Mouse (Mus musculus) megakaryocyte-erythroid progenitor cell, adult 5 weeks (primary cell): ENCODE results near the gene Ccdc71l. TPM values are rescaled to one million over a fixed set of nuclear protein-coding genes. Genes with fewer than 3 reads are reported as not detected.

Experiments used
- polyA plus RNA-seq: library from polyadenylated mRNA; stranded (reverse); fragments of >175 nt; gene quantifications from 2 replicates; pipeline ENCODE4 v1.2.3, GENCODE M21; 2012

Ccdc71l gene
- 24.9 and 27.2 TPM in 2 replicates for polyA plus RNA-seq

GRCm38 (mm10) chr12:32378528-32379295, at the start of gene Ccdc71l:
Gene Ccdc71l (plus strand): TSS chr12:32378704.

Other genes starting within 250 kb of the Ccdc71l start
- 3.7 and 4.4 TPM in 2 replicates for gene Pik3cg, start 170.0 kb upstream of the Ccdc71l start, polyA plus RNA-seq